Mouse (Mus musculus): ENCODE results near the gene Hps5. TPM values are rescaled to one million over a fixed set of nuclear protein-coding genes. Genes with fewer than 3 reads are reported as not detected.
"Not testable (repeated sequence)": the region's sequence is repeated elsewhere in the genome, so short reads cannot be mapped to it uniquely, and the experiment has no call there.

The Hps5 gene
- total RNA-seq (2021): 10 to 100 TPM; 14.4 to 15.1 TPM
- long read RNA-seq, full-length matches to known transcripts: 1 of 13 reads
- long read RNA-seq, partial matches to known transcripts: 2 of 13 reads
- long read RNA-seq, other reads (novel, unspliced or antisense): 10 of 13 reads

GRCm38 (mm10) chr7:46795287-46796205 lies at the start of gene Hps5, which contains the start of gene Gtf2h1:
Gene Hps5, minus strand, starts transcription at chr7:46796064.
Gene Gtf2h1, plus strand, starts transcription at chr7:46796103.
- peak; percentile 95 to 98 for DNase-seq (ENCODE audit: low spot score in 2 of 2)

- DNase-seq (ENCODE audit: low spot score in 2 of 2): peak; percentile 87 to 93
Observed at GRCm38 (mm10) chr7:46845211-46845977, 49.5 kb upstream of the Hps5 start.

GRCm38 (mm10) chr7:46843576-46843975 lies 47.7 kb upstream of the Hps5 start:
- DNase-seq (ENCODE audit: low spot score in 2 of 2): no peak

GRCm38 (mm10) chr7:46842278-46842677 lies 46.4 kb upstream of the Hps5 start:
- no peak for DNase-seq (ENCODE audit: low spot score in 2 of 2)

GRCm38 (mm10) chr7:46840787-46841525 lies 45.1 kb upstream of the Hps5 start, which contains the start of gene Ldha:
Gene Ldha, plus strand, starts transcription at chr7:46841475.
- DNase-seq (ENCODE audit: low spot score in 2 of 2): no peak

- DNase-seq (ENCODE audit: low spot score in 2 of 2): no peak
Observed at GRCm38 (mm10) chr7:46840326-46840725, 44.5 kb upstream of the Hps5 start.

- no peak for DNase-seq (ENCODE audit: low spot score in 2 of 2)
Observed at GRCm38 (mm10) chr7:46839861-46840260, 44.0 kb upstream of the Hps5 start.

GRCm38 (mm10) chr7:46839446-46839845 lies 43.6 kb upstream of the Hps5 start:
- no peak for DNase-seq (ENCODE audit: low spot score in 2 of 2)

- peak; percentile 83 to 89 for DNase-seq (ENCODE audit: low spot score in 2 of 2)
Observed at GRCm38 (mm10) chr7:46838891-46839302, 43.0 kb upstream of the Hps5 start.

GRCm38 (mm10) chr7:46838104-46838671 lies 42.3 kb upstream of the Hps5 start:
- no peak for DNase-seq (ENCODE audit: low spot score in 2 of 2)

- DNase-seq (ENCODE audit: low spot score in 2 of 2): no peak
Observed at GRCm38 (mm10) chr7:46837073-46837472, 41.2 kb upstream of the Hps5 start.

GRCm38 (mm10) chr7:46836357-46836756 lies 40.5 kb upstream of the Hps5 start:
- no peak for DNase-seq (ENCODE audit: low spot score in 2 of 2)

- no peak for DNase-seq (ENCODE audit: low spot score in 2 of 2)
Observed at GRCm38 (mm10) chr7:46834994-46835610, 39.2 kb upstream of the Hps5 start.

GRCm38 (mm10) chr7:46833670-46834255 lies 37.9 kb upstream of the Hps5 start:
- DNase-seq (ENCODE audit: low spot score in 2 of 2): no peak

GRCm38 (mm10) chr7:46833266-46833665 lies 37.4 kb upstream of the Hps5 start:
- DNase-seq (ENCODE audit: low spot score in 2 of 2): no peak

GRCm38 (mm10) chr7:46832112-46832810 lies 36.4 kb upstream of the Hps5 start:
- DNase-seq (ENCODE audit: low spot score in 2 of 2): not testable (repeated sequence)

- no peak for DNase-seq (ENCODE audit: low spot score in 2 of 2)
Observed at GRCm38 (mm10) chr7:46831693-46832092, 35.8 kb upstream of the Hps5 start.

- DNase-seq (ENCODE audit: low spot score in 2 of 2): no peak
Observed at GRCm38 (mm10) chr7:46830799-46831590, 35.1 kb upstream of the Hps5 start.

Data from layer of hippocampus, adult 18-20 months (tissue).